Mouse (Mus musculus) testis, adult 2 months (tissue): ENCODE measurements at regions not wholly inside any gene's neighbourhood (a gene's known extent, or its start where the extent isn't known, plus 50 kb on each side); places are given as distances from the start of the nearest gene placed in this dataset.
"Not testable (repeated sequence)": the region's sequence is repeated elsewhere in the genome, so short reads cannot be mapped to it uniquely, and the experiment has no call there.

ENCODE experiments used
- H3K27ac ChIP-seq: fragments of 200-500 bp; 2 replicates; pipeline ENCODE4 v1.5.1; 2012; ENCODE audit warnings: low read depth, low read length; ENCODE audit not compliant: control insufficient read depth, insufficient read depth
- H3K27me3 ChIP-seq: fragments of 200-500 bp; 2 replicates; pipeline ENCODE4 v1.6.1; 2012; ENCODE audit warnings: mild to moderate bottlenecking, low read length, moderate library complexity; ENCODE audit not compliant: control insufficient read depth, insufficient read depth
- H3K36me3 ChIP-seq: fragments of 200-500 bp; 2 replicates; pipeline ENCODE4 v1.6.1; 2012; ENCODE audit warnings: mild to moderate bottlenecking, low read length; ENCODE audit not compliant: control insufficient read depth, insufficient read depth
- H3K4me1 ChIP-seq: fragments of 200-500 bp; 2 replicates; pipeline ENCODE4 v1.6.1; 2012; ENCODE audit warnings: low read length; ENCODE audit not compliant: control insufficient read depth, insufficient read depth
- H3K4me3 ChIP-seq: fragments of 200-500 bp; 2 replicates; pipeline ENCODE4 v1.5.1; 2012; ENCODE audit warnings: low read depth, mild to moderate bottlenecking, low read length, moderate library complexity, mixed read lengths; ENCODE audit not compliant: control insufficient read depth
- CTCF ChIP-seq: fragments of 200-500 bp; IDR thresholded peaks from 2 replicates; pipeline ENCODE4 v1.5.1; 2012; ENCODE audit warnings: low read depth, mild to moderate bottlenecking, inconsistent platforms, low read length, moderate library complexity; ENCODE audit not compliant: control insufficient read depth, insufficient read depth, insufficient replicate concordance
- POLR2A ChIP-seq: fragments of 200-500 bp; IDR thresholded peaks from 2 replicates; pipeline ENCODE4 v1.6.1; 2012; ENCODE audit warnings: low read depth, mild to moderate bottlenecking, inconsistent platforms, low read length, moderate library complexity; ENCODE audit not compliant: control insufficient read depth

- Histone ChIP-seq H3K4me3 (no peak overlapping the region), H3K27me3 (no peaks in the 10 kb centered on the region), H3K27ac (no peak overlapping the region), H3K36me3 (no peaks in the 10 kb centered on the region), H3K4me1 (no peaks in the 10 kb centered on the region)
- TF ChIP-seq CTCF (no peak), POLR2A (no peak)
These were observed 243.3 kb upstream of the Tacstd2 start for GRCm38 (mm10) chr6:67778883-67779282.

GRCm38 (mm10) chr6:67754102-67754501 lies 218.5 kb upstream of the Tacstd2 start:
- H3K27ac ChIP-seq, H3K4me1 ChIP-seq, H3K4me3 ChIP-seq, H3K27me3 ChIP-seq, H3K36me3 ChIP-seq: not testable (repeated sequence)

GRCm38 (mm10) chr6:67725611-67726010 lies 190.0 kb upstream of the Tacstd2 start:
- H3K27ac ChIP-seq = no peak overlapping the region
- H3K27me3 ChIP-seq = no peaks in the 10 kb centered on the region
- no peak overlapping the region for H3K4me3 ChIP-seq
- H3K4me1 ChIP-seq = no peaks in the 10 kb centered on the region
- TF ChIP-seq POLR2A (no peak), CTCF (no peak)
- H3K36me3 ChIP-seq = no peaks in the 10 kb centered on the region

GRCm38 (mm10) chr6:67698952-67699351 lies 163.4 kb upstream of the Tacstd2 start:
- H3K4me3 ChIP-seq, H3K27me3 ChIP-seq, H3K36me3 ChIP-seq, H3K4me1 ChIP-seq, H3K27ac ChIP-seq: not testable (repeated sequence)

- not testable (repeated sequence) for H3K4me1 ChIP-seq, H3K36me3 ChIP-seq, H3K4me3 ChIP-seq, H3K27ac ChIP-seq, H3K27me3 ChIP-seq
These were observed 155.4 kb upstream of the Tacstd2 start for GRCm38 (mm10) chr6:67690997-67691396.

- H3K36me3 ChIP-seq, H3K4me1 ChIP-seq, H3K4me3 ChIP-seq, H3K27me3 ChIP-seq, H3K27ac ChIP-seq: not testable (repeated sequence)
These were observed 147.5 kb upstream of the Tacstd2 start for GRCm38 (mm10) chr6:67683105-67683504.

- H3K36me3 ChIP-seq, H3K4me1 ChIP-seq, H3K27me3 ChIP-seq, H3K4me3 ChIP-seq, H3K27ac ChIP-seq: not testable (repeated sequence)
These were observed 146.0 kb upstream of the Tacstd2 start for GRCm38 (mm10) chr6:67681641-67682040.

- not testable (repeated sequence) for H3K4me1 ChIP-seq, H3K27ac ChIP-seq, H3K27me3 ChIP-seq, H3K36me3 ChIP-seq, H3K4me3 ChIP-seq
These were observed 143.5 kb upstream of the Tacstd2 start for GRCm38 (mm10) chr6:67679106-67679505.

GRCm38 (mm10) chr6:67674717-67675116 lies 139.1 kb upstream of the Tacstd2 start:
- not testable (repeated sequence) for H3K27ac ChIP-seq, H3K27me3 ChIP-seq, H3K4me1 ChIP-seq, H3K4me3 ChIP-seq, H3K36me3 ChIP-seq

GRCm38 (mm10) chr6:67673316-67673715 lies 137.7 kb upstream of the Tacstd2 start:
- not testable (repeated sequence) for H3K4me3 ChIP-seq, H3K27ac ChIP-seq, H3K36me3 ChIP-seq, H3K4me1 ChIP-seq, H3K27me3 ChIP-seq

- not testable (repeated sequence) for H3K4me3 ChIP-seq, H3K27me3 ChIP-seq, H3K4me1 ChIP-seq, H3K27ac ChIP-seq, H3K36me3 ChIP-seq
These were observed 132.5 kb upstream of the Tacstd2 start for GRCm38 (mm10) chr6:67668073-67668472.
